Mouse (Mus musculus) E14TG2a.4 (cell line): ENCODE measurements around the gene Rexo4.

ENCODE experiments used
- CTCF ChIP-seq: conservative IDR thresholded peaks from 2 replicates; pipeline ENCODE4 v1.5.1; 2014; ENCODE audit warnings: low read length
- NANOG ChIP-seq: IDR thresholded peaks from 2 replicates; pipeline ENCODE4 v1.6.1; 2014; ENCODE audit warnings: borderline replicate concordance, low read length, mixed read lengths
- POU5F1 ChIP-seq: IDR thresholded peaks from 2 replicates; pipeline ENCODE4 v1.6.1; 2014; ENCODE audit warnings: low read length, borderline replicate concordance

- TF ChIP-seq POU5F1 (no peak), CTCF (no peak), NANOG (no peak)
These were observed 33.8 kb upstream of the Rexo4 start for GRCm38 (mm10) chr2:26997993-26998392.
